Mouse (Mus musculus): ENCODE results near the gene Gins3. TPM values are rescaled to one million over a fixed set of nuclear protein-coding genes. Genes with fewer than 3 reads are reported as not detected.
A peak's percentile ranks its signal among the peaks of the same experiment; 100 is the strongest.
"Not testable (repeated sequence)": the region's sequence is repeated elsewhere in the genome, so short reads cannot be mapped to it uniquely, and the experiment has no call there.

Gins3 gene
- polyA plus RNA-seq, 1 experiment: 4.8 TPM

DNA sequence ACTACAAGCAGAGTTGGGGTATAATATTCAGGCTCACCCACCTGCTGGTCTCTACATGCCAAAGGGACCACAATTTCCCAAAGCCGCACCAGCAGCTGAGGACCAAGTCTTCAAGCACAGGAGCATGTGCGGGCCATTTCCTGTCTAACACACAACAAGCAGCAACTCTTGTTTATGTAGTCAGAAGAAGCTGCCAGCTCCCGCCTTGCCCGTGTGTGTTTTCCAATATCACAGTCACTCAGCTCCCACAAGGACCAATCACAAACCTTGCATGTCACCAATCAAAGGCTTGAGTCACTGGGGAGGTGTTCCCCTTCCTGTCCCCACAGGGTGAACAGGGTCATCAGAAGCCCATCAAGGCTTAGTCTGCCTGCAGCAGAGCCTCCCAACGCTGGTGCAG is 20.1 kb downstream of the Gins3 start:
- no peak for DNase-seq (ENCODE audit: low spot score)

DNA sequence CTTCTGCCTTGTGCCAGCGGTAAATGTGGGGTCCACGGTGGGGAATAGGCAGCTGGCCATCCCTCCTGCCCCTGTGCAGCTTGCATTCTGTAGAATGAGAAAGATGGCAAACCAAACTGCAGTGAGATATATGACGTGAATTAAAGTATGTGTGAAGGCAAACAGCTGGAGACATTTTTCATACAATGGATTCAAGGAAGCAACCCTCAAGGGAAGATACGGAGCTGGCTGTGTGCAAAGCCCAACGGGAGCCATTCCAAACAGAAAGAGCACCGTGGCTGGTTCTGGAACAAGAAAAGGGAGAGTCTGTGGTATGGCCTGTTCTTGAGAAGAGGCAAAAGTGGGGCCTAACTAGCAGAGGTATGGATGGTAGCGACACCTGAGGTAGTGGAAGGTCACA is 22.6 kb downstream of the Gins3 start:
- DNase-seq (ENCODE audit: low spot score): no peak

DNA sequence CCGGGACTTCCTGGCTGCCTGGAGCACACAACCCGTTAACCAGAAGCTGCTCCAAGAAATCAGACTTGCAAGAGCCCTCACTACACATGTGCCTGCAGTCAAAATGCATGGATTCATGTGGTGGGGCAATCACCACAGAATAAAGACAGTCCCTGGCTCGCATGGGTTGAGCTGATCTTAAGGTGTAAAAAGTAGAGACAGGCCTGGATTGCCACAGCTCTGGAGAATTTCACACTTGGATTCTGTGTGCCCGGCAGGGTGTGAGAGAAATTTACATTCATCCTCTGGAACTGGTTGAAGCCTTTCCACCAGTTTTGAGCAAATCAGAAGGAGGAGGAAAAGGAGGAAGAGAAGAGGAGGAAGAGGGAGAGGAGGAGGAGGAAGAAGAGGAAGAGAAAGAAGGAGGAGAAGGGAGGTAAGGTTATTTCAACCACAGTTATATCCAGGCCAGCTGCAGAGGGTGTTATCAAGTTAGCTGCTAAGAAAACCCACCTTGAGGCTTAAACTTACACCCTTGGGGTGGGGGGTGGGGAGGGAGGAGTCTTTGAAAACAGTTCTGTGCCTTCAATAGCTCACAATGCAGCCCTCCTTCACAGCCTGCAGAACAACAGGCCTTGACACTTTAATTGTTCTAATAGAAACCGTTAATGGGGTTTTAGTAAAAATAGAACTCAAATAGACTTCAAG is 23.2 kb downstream of the Gins3 start:
- DNase-seq (ENCODE audit: low spot score): no peak

DNA sequence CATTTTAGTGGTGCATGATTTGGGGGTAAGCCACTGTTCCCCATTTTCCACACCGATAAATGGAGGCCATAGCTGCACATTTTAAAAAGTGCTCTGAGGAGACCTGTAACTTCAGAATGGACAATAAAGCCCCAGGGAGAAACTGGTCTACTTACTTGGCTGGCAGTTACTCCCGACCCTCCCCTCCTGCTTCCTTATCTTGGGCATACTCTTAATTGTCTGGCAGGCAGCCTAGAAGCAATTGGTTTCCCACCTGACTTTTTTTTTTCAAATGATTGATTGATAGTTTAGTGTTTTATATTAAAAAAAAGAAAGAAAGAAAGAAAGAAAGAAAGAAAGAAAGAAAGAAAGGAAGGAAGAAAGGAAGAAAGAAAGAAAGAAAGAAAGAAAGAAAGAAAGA is 24.3 kb downstream of the Gins3 start:
- DNase-seq (ENCODE audit: low spot score): no peak

DNA sequence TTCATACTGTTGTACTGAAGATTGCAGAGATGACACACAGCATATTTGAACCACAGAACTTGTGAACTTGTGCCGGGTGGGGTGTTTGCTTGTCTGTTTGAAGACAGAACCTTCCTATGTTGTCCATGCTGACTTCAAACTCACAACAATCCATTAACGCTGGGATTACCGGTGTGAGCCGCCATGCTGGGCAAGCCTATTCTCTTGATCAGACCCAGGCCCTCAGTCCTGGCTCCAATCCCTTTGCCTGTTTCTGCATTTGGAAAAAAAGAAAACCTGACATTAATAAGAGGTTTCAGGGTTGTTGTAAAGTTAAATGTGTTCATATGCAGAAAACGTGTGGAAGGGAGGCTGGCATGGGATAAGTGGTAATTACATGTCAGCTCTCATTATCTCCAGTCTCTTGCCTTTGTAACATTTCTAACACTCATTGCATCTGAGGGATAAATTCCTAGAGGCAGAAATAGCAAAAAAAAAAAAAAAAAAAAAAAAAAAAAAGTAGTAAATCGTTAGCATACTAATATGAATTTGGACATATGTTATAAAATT is 27.2 kb downstream of the Gins3 start:
- no peak for DNase-seq (ENCODE audit: low spot score)

DNA sequence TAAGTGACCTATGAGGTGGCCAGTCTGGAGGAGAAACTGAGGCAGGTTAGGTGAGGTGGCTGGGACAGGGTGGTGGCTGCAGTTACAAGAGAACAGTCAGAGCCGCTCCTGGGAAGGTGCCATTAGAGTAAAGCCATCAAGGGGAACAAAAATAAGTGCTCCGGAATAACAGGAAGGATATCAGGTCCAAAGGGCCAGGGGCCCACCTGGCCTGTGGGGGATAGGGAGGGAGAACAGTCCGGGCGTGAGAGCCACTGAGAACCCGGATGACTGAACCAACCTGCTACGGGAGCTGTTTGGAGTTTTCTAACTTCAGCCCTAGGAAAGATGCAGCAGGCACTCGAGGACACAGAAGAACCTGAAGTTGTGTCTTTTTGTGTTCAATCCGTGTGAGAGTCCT is 27.8 kb downstream of the Gins3 start:
- DNase-seq (ENCODE audit: low spot score): no peak

DNA sequence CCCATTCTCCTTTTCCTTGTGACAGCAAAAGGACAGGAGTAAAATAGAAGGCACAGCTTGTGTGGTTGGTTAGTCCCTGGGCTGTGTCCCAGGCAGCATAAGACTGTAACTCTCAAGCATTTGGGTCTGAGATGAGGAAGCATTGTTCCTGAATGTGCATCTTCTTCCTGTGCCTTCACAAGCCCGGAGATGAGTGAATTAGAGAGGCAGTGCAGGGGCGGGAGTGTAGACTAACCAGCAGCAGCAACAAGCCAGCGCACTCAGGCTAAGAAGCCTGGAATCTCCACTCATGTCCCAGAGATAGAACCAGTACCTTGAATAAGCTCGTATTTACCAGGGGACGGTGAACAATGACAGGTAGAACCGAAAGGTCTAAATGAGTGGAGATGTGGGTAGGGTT is 28.3 kb downstream of the Gins3 start:
- no peak for DNase-seq (ENCODE audit: low spot score)

DNA sequence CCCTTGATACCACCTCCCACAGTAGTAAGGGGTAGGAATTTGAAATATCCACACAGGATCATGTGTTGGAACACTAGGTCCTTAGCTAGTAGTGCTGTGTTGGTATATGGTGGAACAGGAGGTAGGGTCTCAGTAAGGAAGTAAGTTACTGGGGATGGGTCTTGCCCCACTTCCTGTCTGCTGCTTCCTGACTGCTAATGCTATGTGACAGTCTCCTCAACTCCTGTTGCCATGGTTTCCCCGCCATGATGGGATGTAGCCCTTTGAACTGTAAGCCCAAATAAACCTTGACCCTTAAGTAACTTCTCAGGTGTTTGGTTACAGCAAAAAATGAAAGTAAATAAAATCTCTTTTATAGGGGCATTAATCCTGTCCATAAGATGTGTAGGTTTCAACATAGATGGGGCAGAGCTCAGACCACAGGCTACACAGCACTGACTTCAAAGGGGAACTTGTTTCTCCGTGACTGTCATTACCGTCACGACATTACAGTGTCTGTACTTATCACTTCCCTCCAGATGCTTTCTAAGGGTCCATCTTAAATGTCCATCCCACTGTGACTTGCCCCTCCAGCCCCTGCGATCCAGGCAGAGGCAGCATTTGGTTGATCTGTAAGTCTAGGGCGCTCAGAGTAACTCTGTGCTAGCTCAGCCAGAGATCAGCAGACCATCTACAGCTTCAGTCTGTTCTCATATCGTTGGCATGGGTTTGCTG is 29.8 kb downstream of the Gins3 start:
- no peak for DNase-seq (ENCODE audit: low spot score)

DNA sequence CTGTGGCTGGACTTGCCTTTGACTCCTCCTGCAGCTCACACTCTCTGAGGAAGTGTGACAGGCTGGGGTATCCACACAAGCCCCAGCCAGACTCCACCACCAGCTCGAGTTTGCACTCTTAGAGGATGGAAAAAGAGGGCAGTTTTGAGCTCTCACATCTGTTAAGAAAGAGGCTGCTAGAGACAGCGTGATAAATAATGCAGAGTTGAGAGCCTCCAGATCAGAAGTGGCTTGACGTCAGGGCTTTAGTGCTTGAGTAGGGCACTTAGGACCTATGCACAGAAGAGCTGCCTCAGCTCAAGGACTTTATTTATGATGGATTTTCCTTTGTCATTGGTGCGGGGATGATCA is 30.3 kb downstream of the Gins3 start:
- no peak for DNase-seq (ENCODE audit: low spot score)

DNA sequence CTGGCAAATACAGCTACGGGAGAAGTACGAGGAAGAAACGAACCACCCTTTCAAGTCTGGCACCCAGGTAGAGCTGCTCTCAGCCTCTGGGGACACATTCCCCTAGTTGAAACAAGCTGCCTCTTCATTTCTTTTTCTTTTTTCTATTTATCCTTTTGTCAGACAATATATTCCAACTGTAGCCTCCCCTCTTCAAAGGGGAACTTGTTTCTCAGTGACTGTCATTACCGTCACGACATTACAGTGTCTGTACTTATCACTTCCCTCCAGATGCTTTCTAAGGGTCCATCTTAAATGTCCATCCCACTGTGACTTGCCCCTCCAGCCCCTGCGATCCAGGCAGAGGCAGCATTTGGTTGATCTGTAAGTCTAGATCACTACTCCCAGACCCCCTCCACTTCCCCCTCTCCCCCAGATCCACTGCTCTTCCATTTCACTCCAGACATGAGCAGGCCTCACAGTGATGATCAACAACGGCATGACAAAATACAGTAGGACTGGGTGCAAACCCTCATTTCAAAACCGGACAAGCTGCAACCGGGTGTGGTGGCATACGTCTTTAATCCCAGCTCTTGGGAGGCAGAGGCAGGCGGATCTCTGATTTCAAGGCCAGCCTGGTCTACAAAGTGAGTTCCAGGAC is 32.7 kb downstream of the Gins3 start:
- DNase-seq (ENCODE audit: low spot score): not testable (repeated sequence)

DNA sequence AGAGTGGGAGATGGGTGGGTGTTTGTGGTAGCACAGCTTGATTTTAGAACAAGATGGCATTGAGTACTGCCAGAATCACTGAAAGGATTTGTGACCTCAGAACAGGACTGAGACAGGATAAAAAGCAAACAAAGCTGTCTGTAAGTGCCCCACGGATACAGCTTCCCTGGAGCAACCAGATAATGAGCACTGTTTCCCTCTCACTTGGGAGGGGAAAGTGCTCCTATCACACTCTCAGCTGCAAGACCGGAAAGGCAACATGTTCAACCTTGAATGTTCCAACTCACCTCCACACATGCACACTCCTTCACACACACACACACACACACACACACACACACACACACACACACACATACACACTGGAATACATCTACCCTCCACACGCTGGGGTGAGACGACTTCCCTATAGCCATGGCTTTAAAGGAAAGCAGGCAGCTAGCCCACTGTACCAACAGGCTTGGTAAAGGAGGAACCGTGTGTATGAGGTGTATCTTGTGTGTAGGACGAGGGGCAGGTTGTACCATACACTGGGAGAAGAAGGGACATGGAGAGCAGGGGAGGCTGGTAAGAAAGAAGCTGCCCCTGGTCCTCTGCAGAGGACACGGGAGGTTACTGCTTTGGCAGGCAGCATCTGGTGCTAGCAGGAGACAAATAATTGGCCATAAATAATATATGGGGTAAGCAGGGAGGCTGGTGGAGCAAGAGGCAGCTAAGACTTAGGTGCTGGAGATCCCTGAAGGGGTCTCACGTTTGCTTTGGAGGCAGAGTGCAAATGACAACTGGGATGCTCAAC is 35.1 kb downstream of the Gins3 start:
- DNase-seq (ENCODE audit: low spot score): no peak

DNA sequence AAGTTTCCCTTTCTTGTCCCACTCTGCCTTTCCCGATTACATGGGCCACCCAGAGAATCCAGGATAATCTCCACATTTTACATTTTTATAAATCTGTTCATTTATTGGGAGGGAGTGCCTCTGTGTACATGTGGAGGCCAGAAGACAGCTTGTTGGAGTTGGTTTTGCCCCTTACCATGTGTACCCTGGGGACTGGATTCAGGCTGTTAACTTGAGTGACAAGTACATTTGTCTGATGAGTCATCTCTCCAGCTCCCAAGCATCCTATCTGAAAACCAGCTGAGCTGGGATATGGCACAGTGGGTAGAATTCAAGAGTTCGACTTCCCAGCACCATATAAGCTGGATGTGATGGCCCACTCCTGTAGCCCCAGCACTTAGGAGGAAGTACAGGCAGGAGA is 36.7 kb downstream of the Gins3 start:
- no peak for DNase-seq (ENCODE audit: low spot score)

DNA sequence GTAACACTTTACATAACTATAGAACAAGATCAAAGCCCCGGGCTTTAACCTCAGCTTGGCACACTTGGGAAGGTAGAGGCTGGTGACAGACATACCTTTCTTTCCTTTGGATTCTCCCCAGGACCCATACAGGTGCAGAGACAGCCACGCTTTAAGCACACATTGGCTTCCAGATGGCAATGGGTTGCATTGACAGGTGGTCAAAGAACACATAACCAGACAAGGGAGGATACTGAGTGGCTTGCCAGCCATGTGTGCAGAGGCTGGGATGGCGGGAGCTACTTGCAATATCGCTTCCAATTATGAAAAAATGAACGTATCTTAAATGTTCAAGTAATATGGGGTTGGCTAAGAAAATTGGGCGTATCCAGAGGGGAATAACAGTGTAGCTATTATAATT is 38.6 kb downstream of the Gins3 start:
- no peak for DNase-seq (ENCODE audit: low spot score)

DNA sequence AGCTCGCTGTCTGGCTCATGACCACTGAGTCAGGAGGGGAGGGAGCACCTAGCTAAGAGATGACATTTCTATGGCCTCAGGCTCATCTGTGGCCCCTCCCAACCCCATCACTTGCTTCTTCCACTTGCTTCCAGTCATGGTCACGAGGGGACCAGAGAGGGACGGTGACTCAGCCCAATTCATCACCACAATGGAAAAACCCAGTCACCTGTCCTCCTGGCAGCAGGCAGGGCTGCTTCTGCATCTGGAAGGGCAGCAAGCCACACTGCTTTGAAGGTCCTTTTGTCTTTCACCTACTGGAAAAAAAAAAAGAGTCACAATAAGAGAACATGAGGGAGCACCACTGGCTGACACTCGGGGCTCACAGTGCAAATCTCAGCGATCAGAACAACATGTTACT is 39.6 kb downstream of the Gins3 start:
- DNase-seq (ENCODE audit: low spot score): no peak

DNA sequence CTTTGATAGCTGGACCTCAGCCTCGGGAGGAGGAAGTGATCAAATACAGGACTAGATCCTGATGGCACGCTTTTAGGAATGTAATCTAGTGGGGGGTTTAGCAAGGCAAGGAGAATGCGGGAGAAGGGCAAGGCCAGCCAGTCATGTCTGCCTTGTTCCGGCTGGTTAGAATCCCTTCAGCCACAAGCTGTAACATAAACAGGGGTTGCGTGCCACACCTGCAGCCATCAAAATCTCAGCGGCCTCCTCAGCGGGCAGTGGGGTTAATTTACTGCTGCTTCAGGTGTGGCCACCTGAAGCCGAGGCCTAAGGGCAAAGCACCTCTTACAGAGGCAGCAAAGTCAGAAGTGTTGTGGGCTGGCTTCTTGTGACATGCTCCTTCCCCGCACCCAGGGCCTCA is 43.4 kb downstream of the Gins3 start, which contains the start of gene Ndrg4:
TSS of gene Ndrg4 (plus strand) at position 350 of the 400 bp plus-strand sequence.
- DNase-seq (ENCODE audit: low spot score): no peak

DNA sequence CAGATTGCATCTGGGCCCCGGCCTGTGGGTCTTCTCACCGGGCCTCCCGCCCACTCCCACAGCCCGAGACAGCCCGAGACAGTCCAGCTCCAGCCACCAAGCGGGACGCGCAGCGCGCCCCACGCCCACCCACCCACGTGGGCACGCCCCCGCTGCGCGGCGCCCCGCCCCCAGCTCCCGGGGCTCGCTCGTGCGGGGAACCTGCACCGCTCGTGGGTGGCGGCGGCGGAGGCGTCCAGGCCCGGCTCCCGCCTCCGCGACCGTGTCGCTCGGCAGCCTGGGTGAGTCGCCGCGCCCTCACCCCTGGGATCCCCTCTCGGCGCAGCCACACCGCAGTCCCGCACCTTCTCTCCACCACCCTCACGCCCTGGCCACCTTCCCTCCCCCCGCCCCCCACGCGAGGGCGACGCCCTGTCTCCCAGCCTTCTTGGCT is 44.4 kb downstream of the Gins3 start:
- no peak for DNase-seq (ENCODE audit: low spot score)

DNA sequence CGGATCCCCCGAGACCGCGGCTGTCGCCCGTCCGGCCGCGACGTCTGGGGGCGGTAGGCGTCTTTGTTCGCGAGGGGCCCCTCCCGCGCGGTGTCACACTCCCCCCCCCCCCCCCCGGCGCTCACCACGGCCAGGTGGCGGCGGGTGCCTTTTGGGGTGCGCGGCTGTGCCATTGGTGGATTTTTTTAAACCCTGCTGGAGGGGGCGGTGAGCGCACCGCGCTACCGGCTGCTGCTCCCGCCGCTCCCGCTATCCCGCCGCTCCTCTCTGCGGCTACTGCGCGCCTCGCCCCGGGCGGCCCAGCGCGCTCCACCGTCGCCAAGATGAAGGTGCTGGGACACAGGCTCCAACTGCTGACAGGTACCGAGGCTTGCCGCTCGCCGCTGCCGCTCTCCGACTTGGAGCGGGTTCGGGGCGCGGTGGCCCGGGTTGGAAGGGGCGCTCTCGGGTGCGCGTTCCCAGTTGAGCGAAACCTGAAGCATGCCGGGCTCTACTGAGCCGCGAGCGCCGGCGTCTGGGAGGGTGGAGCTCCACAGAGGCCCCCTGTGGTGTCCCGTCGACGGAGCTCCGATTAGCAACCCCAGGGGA is 44.9 kb downstream of the Gins3 start:
- peak; percentile 30 for DNase-seq (ENCODE audit: low spot score)

DNA sequence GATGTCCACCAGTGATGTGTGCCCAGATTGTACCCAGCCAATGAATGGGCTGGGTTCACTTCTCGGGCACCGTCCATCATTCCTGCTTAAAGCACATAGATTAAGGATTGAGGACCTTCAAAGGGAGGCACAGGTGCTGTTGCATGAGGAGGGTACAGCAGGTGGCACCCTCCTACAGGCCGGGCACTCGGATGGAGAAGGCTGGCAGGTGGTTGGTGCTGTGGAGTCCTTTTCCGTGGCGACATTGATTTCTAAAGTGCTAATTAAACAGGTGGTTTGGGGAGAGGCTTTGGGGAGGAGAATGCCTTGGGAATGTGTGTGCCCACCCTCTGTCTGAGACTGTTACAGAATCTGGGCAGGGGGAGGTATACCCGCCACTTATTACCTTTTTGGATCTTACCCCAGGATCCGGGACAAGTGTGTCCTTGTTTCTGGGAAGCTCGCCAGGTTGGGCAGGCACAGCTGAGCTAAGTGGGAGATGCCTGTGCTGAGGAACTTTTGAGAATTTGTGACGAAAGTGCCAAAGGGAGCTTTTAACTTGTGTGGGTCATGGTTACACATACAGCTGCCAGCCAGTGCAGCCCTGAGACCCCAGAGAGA is 54.9 kb downstream of the Gins3 start:
- DNase-seq (ENCODE audit: low spot score): no peak

DNA sequence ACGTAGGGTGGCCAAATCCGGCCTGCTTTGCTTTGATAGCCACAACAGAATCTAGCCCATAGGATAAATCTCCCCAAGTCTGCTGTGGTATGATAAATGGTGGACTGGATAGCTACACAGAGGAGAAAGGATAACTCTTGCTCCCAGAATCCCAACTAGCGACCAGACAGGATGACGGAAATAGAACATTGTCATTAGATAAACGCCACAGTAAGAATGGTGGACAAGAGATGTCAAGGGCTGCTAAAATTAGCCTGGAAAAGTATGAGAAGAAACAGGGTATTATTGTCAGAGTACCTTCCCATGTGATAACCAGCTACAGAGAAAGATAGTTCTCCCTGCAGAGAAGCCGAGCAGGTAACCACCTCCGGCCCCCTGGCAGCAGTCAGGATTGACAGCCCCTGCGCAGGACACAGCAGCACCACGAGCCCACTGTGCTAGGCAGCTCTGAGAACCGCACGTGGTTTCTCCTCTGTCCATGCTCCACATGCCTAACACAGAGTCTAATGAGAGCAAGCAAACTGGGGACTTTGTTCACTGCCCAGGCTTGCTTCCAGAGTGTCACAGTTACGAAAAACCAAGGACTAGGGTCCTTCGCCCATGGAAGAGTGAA is 57.8 kb downstream of the Gins3 start:
- no peak for DNase-seq (ENCODE audit: low spot score)

DNA sequence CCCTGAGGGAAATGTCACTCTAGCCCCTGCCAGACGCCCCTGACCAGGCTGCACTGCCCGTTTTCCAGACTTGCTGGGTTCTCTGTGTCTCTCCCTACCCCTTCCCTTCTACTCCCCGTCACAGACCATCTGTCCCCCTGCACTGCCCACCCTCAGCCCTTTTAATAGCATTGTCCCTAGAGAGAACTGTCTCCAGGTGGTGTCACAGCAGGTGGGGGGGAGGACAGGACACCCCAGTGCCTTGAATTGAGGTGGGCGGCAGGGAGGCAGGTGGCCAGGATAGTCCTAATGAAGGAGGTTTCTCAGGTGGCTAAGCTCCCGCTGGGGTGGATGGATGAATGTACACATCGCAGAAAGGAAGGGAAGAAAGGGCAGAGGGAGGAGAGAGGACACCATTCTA is 61.4 kb downstream of the Gins3 start:
- no peak for DNase-seq (ENCODE audit: low spot score)
